Mouse (Mus musculus) bone marrow, adult 2 months (tissue): Measurements from ENCODE around the gene Pcdh11x.

Experiments used
- CTCF ChIP-seq: fragments of 200-500 bp; IDR thresholded peaks from 2 replicates; pipeline ENCODE4 v1.5.1; 2011; ENCODE audit warnings: low read length, control low read depth; ENCODE audit not compliant: control insufficient read depth, insufficient read depth
- POLR2A ChIP-seq: fragments of 200-500 bp; IDR thresholded peaks from 2 replicates; pipeline ENCODE4 v1.6.1; 2011; ENCODE audit warnings: low read depth, mild to moderate bottlenecking, control low read depth, low read length, borderline replicate concordance; ENCODE audit not compliant: control insufficient read depth

DNA sequence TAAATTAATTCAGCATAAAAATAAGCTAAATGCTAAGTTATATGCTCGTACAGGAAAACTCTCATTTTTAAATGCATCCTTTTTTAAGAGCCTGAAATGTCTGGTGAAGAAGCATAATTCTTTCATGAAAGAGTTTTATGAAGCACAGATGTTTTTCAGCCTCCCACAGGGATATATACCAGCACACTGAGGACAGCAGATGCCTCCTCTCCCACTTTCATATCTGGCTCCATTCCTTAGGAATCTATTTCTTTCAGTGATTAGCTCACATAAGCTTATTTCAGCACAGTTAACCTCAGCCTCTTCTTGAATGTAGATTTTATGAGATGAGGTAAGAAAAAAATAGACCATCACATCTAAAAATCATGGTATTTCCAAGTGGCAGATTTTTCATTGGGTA lies 176.2 kb downstream of the Pcdh11x start:
- TF ChIP-seq CTCF (no peak), POLR2A (no peak)
